Comparison of ENCODE assay signal across 8 mouse cellular contexts in the genomic region with DNA sequence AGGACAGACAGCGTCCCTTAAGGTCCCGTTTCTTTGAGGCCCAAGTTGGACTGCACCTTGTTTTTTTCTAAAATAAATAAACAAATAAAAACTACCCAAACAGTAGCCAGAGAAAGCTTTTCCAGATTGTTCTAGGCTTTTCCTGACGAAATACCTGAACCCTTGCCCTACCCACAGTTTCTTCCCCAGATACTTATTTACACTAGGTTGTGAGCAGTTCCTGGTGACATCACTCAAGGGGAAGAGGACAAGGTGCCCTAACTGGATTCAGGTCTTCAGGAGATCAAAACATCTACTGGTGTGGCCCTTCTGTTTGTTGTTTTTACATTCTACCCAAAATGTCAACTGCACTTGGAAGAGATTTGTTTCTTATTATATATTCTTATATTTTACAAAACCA. TPM values are rescaled to one million over a fixed set of nuclear protein-coding genes. Genes with fewer than 3 reads are reported as not detected.
DNase-seq lines count a peak whose midpoint lies in the region; ATAC-seq lines count a peak whose summit lies in the region.

No protein-coding gene starts in this region.

- H3K27me3 ChIP-seq in kidney, embryonic 16.5 days (ENCODE audit: insufficient read depth, low read length) = no peaks in the 10 kb centered on the region
- H3K27me3 ChIP-seq in forebrain, embryonic 12.5 days = no peaks in the 10 kb centered on the region
- H3K27me3 ChIP-seq in limb, embryonic 10.5 days (ENCODE audit: low read depth, poor library complexity, severe bottlenecking) = no peaks in the 10 kb centered on the region
- no peaks in the 10 kb centered on the region for H3K27me3 ChIP-seq in neural tube, embryonic 13.5 days

- H3K4me3 ChIP-seq in kidney, embryonic 16.5 days (ENCODE audit: low read length) = peak overlapping the region; percentile 65
- peak overlapping the region; percentile 51 for H3K4me3 ChIP-seq in forebrain, embryonic 12.5 days (replicated peaks)
- H3K4me3 ChIP-seq in limb, embryonic 10.5 days = peak overlapping the region; percentile 59
- peak overlapping the region; percentile 54 for H3K4me3 ChIP-seq in neural tube, embryonic 13.5 days

- DNase-seq in kidney, adult 18-20 months = no peak
- DNase-seq in limb, embryonic 10.5 days (ENCODE audit: low spot score) = no peak
- no peak for DNase-seq in urinary bladder, postnatal 25 days (ENCODE audit: low spot score)
- no peak for DNase-seq in cerebellum, adult 11 months
- DNase-seq in cerebellum, postnatal 10 days = no peak

- 0 out of 2 replicates have a peak overlapping the region, but pooled peaks have one; percentile 66 for H3K9ac ChIP-seq in kidney, embryonic 16.5 days (replicated peaks; ENCODE audit: low read length)
- no peak overlapping the region for H3K9ac ChIP-seq in forebrain, embryonic 12.5 days
- H3K9ac ChIP-seq in neural tube, embryonic 13.5 days = peak overlapping the region; percentile 74

- peak; percentile 22 for ATAC-seq in kidney, embryonic 16.5 days (ENCODE audit: low FRiP score, low TSS enrichment)
- ATAC-seq in forebrain, embryonic 12.5 days (ENCODE audit: low FRiP score) = peak; percentile 18; the same call in 1 of the 2 replicates
- ATAC-seq in neural tube, embryonic 13.5 days (ENCODE audit: low read depth) = peak; percentile 29; the same call in 1 of the 2 replicates

- H3K4me1 ChIP-seq in kidney, embryonic 16.5 days (ENCODE audit: insufficient read depth, low read length) = 0 out of 2 replicates have a peak, but pooled peaks cover 12% of the 10 kb centered on the region
- H3K4me1 ChIP-seq in forebrain, embryonic 12.5 days = peaks cover 3% of the 10 kb centered on the region; the same call in 1 of the 2 replicates
- peaks cover 9% of the 10 kb centered on the region; the same call in 1 of the 2 replicates for H3K4me1 ChIP-seq in limb, embryonic 10.5 days
- H3K4me1 ChIP-seq in neural tube, embryonic 13.5 days (replicated peaks) = peaks cover 17% of the 10 kb centered on the region

- H3K36me3 ChIP-seq in kidney, embryonic 16.5 days (ENCODE audit: insufficient read depth, low read length) = no peaks in the 10 kb centered on the region
- no peaks in the 10 kb centered on the region for H3K36me3 ChIP-seq in forebrain, embryonic 12.5 days (replicated peaks)
- no peaks in the 10 kb centered on the region for H3K36me3 ChIP-seq in limb, embryonic 10.5 days
- no peaks in the 10 kb centered on the region for H3K36me3 ChIP-seq in neural tube, embryonic 13.5 days

- H3K27ac ChIP-seq in kidney, embryonic 16.5 days (ENCODE audit: low read length) = peak overlapping the region; percentile 88; the same call in 1 of the 2 replicates
- no peak overlapping the region for H3K27ac ChIP-seq in forebrain, embryonic 12.5 days
- H3K27ac ChIP-seq in limb, embryonic 10.5 days = 0 out of 2 replicates have a peak overlapping the region, but pooled peaks have one; percentile 79
- peak overlapping the region; percentile 74; the same call in 1 of the 2 replicates for H3K27ac ChIP-seq in neural tube, embryonic 13.5 days (replicated peaks)

- no peaks in the 10 kb centered on the region for H3K9me3 ChIP-seq in kidney, embryonic 16.5 days (ENCODE audit: low read length)
- no peaks in the 10 kb centered on the region for H3K9me3 ChIP-seq in forebrain, embryonic 12.5 days
- H3K9me3 ChIP-seq in limb, embryonic 10.5 days (replicated peaks) = no peaks in the 10 kb centered on the region
- no peaks in the 10 kb centered on the region for H3K9me3 ChIP-seq in neural tube, embryonic 13.5 days

- peak overlapping the region; percentile 72 for H3K4me2 ChIP-seq in kidney, embryonic 16.5 days (replicated peaks; ENCODE audit: low read depth, low read length)
- peak overlapping the region; percentile 58 for H3K4me2 ChIP-seq in forebrain, embryonic 12.5 days
- H3K4me2 ChIP-seq in neural tube, embryonic 13.5 days = peak overlapping the region; percentile 60

- WGBS in kidney, embryonic 16.5 days = 17% methylated on average over 3 of the region's 3 CpGs
- 33% methylated on average over 3 of the region's 3 CpGs for WGBS in forebrain, embryonic 12.5 days
- WGBS in limb, embryonic 10.5 days = 25% methylated on average over 3 of the region's 3 CpGs
- 33% methylated on average over 3 of the region's 3 CpGs for WGBS in neural tube, embryonic 13.5 days

RNA-seq across cellular contexts. Expression of a gene that starts 0.5 kb away (rescaled TPM):
- polyA plus RNA-seq in kidney, embryonic 16.5 days (2015; fragmentation: Nextera tagmentation; extraction: Ambion mirVana) = 10.5 and 11.5 TPM in 2 replicates
- 3.9 and 4.9 TPM in 2 replicates for polyA plus RNA-seq in forebrain, embryonic 12.5 days (2016; fragmentation: Nextera tagmentation; extraction: Ambion mirVana)
- 2.5 and 3.0 TPM in 2 replicates for polyA plus RNA-seq in limb, embryonic 10.5 days (2016; fragmentation: Nextera tagmentation; extraction: Ambion mirVana)
- 7.0 and 9.5 TPM in 2 replicates for polyA plus RNA-seq in neural tube, embryonic 13.5 days (2015; fragmentation: Nextera tagmentation; extraction: Ambion mirVana)
